Mouse (Mus musculus) retina, postnatal 1 day (tissue): ENCODE measurements at regions not wholly inside any gene's neighbourhood (a gene's known extent, or its start where the extent isn't known, plus 50 kb on each side); places are given as distances from the start of the nearest gene placed in this dataset.
"Not testable (repeated sequence)": the region's sequence is repeated elsewhere in the genome, so short reads cannot be mapped to it uniquely, and the experiment has no call there.

Experiments
- DNase-seq: peaks from one replicate; pipeline ENCODE4 v3.0.0-alpha.2; 2012

- DNase-seq, result no peak
Measured at GRCm38 (mm10) chr14:19327321-19327720, 91.4 kb downstream of the Gm21738 start.

- DNase-seq, result no peak
Measured at GRCm38 (mm10) chr14:19311614-19312013, 107.1 kb downstream of the Gm21738 start.

DNA sequence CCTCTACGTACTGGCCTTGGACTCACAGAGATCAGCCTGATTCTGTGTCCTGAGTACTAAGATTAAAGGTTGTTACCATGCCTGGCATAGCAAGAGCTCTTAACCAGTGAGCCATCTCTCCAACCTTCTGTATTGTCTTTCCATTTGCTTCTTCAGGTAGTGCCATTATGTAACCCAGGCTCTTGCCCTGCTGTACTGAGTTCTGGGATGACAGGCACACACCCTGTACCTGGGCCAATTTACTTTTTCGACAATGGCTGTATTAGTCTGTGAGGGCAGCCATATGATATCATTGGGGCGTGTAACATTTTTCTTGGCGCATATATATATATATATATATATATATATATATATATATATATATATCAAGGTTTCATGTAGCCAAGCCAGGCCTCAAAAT lies 115.9 kb downstream of the Gm21738 start:
- not testable (repeated sequence) for DNase-seq

- DNase-seq, result no peak
Measured at GRCm38 (mm10) chr14:19279096-19279495, 139.6 kb downstream of the Gm21738 start.

DNA sequence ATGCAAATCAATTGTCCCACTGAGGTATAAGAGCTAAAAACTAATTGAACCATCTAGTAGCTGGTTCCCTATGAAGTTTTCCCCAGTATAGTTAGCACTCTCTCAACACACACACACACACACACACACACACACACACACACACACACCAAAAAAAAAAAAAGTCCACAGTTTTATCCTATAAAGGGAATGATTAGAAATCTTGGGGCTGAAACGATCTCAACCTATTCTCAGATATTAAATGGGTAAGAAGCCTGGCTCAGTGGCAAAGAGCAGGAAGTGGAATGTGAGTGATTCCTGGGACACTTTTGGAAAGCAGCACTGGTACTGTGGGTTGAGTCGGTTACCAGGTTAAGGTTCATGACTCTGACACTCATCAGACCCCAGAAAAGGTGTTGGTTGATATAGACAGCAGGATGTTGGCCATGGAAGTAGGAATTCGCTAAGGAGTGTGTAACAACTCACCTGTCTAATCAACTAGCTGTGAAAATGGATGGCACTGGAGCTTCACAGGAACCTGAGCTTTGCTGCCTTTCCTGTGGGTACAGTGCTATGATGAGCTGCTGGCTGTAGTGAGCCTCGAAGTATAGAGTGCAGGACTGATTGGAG lies 140.8 kb downstream of the Gm21738 start:
- peak; percentile 62 for DNase-seq
